Mouse (Mus musculus): ENCODE results near the gene Phf3.
"Not testable (repeated sequence)": the region's sequence is repeated elsewhere in the genome, so short reads cannot be mapped to it uniquely, and the experiment has no call there.

The Phf3 gene

DNA sequence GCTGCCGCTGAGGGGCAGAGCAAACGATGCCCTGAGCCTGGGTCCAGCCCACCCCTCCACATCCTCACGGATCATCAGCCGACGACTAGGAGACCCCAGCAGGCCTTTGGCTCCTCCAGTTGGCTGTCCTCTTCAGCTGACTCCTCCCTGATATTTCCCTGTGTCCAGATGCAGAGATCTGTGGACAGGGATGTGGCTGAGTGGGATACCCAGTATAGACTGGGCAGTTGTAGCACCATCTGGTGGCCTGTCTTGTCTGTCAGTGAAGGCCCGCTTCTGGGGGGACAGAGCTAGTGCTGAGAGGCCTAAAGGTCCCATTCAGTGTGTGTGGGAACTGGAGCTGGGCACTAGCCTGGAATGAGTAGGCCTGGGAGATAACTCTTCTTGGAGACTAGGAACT, 101.9 kb downstream of the Phf3 start:
- no peak for DNase-seq (ENCODE audit: low spot score in 2 of 2)

DNA sequence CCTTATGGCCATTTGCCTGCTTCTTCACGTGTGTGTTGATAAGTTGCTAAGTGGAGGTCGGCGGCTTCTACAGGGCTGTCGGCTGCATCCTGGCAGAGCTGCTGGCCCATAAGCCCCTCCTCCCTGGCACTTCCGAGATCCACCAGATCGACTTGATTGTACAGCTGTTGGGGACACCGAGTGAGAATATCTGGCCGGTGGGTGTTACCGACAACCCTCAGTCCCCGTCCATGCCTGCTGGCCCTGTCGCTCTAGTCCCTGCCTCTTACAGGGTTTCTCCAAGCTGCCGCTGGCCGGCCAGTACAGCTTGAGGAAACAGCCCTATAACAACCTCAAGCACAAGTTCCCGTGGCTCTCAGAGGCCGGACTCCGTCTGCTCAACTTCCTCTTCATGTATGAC, 103.1 kb downstream of the Phf3 start:
- DNase-seq (ENCODE audit: low spot score in 2 of 2) = not testable (repeated sequence)

DNA sequence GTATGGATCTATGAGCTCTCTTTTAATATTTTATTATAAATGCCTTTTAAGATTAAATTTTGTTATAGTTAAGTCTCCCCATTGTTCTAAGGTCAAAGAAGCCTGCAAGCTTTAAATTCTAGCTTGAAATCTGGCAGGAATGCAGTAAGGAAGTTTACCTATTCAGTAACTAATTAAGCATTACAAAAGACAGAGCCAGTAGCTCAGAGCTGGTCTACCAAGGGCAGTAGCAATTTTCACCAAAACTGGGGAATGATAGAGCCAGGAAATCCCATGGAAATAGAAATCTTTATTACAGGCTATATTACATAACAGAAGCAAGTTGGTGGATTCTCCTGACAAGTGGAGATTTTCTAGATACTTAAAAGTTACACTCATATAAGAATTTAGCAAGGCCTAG, 116.9 kb downstream of the Phf3 start:
- DNase-seq (ENCODE audit: low spot score in 2 of 2) = no peak

DNA sequence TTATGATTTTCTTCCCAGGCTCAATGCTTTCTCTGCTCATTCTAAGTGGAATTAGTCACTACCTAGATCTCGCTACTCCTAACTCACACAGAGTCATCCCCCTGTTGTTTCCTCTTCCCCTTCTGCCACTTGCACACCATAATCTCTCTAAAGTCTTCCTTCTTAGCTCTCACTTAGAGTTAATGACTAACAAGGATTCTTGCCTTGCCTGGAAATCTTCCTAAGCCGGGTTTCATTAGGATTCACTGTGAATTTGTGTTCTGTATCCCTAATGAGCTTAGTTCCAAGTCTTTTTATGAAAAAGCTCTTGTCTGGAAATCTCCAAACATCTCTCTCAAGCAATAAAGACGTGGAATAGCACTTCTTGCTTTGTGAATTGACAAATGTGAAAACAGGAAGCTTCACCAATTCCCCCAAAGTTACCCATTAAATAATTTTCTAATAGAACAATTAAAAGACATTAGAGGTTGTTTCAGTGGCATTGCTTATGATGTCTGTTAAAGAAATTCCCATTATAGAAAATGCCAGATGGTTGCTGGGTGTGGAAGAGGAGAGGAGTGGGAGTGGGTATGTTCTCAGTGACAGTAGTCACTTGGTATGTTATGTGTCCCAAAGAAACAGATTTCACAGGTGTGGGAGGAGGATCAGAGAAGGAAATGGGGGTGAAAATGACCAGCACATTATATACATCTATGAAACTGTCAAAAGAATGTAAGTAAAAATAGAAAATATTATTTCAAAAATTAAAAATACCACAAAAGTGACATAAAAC, 118.1 kb downstream of the Phf3 start:
- DNase-seq (ENCODE audit: low spot score in 2 of 2) = no peak
